Mouse (Mus musculus) midbrain, embryonic 16.5 days (tissue): ENCODE results near the gene Adipor2. TPM values are rescaled to one million over a fixed set of nuclear protein-coding genes. Genes with fewer than 3 reads are reported as not detected.

Source experiments
- ATAC-seq: fragments of 200-750 bp; cut with Nextera tagmentation; 2 replicates; pipeline ENCODE4 v1.8.0; 2017; ENCODE audit warnings: moderate TSS enrichment
- H3K27ac ChIP-seq: fragments of 300-500 bp; sonication (generic); 2 replicates; pipeline ENCODE4 v1.5.1; 2014; ENCODE audit warnings: mild to moderate bottlenecking, low read length, mixed read lengths
- H3K27me3 ChIP-seq: fragments of 300-500 bp; sonication (generic); 2 replicates; pipeline ENCODE4 v1.6.1; 2014; ENCODE audit warnings: low read depth, low read length, mixed read lengths; ENCODE audit not compliant: control insufficient read depth, insufficient read depth
- H3K36me3 ChIP-seq: fragments of 300-500 bp; sonication (generic); 2 replicates; pipeline ENCODE4 v1.6.1; 2014; ENCODE audit warnings: mild to moderate bottlenecking, low read length, moderate library complexity, mixed read lengths; ENCODE audit not compliant: control insufficient read depth, insufficient read depth
- H3K4me1 ChIP-seq: fragments of 300-500 bp; sonication (generic); 2 replicates; pipeline ENCODE4 v1.6.1; 2014; ENCODE audit warnings: mild to moderate bottlenecking, low read length, mixed read lengths; ENCODE audit not compliant: control insufficient read depth, insufficient read depth
- H3K4me2 ChIP-seq: fragments of 300-500 bp; sonication (generic); 2 replicates; pipeline ENCODE4 v1.6.1; 2014; ENCODE audit warnings: mild to moderate bottlenecking, low read length, mixed read lengths
- H3K4me3 ChIP-seq: fragments of 300-500 bp; sonication (generic); 2 replicates; pipeline ENCODE4 v1.5.1; 2014; ENCODE audit warnings: low read depth, mild to moderate bottlenecking, low read length, moderate library complexity, mixed read lengths
- H3K9ac ChIP-seq: fragments of 300-500 bp; sonication (generic); 2 replicates; pipeline ENCODE4 v1.6.1; 2014; ENCODE audit warnings: low read depth, low read length, mixed read lengths
- H3K9me3 ChIP-seq: fragments of 300-500 bp; sonication (generic); replicated peaks from 2 replicates; pipeline ENCODE4 v1.6.1; 2014; ENCODE audit warnings: mild to moderate bottlenecking, low read length, mixed read lengths; ENCODE audit not compliant: control insufficient read depth, poor library complexity, severe bottlenecking
- WGBS: fragments of 180-500 bp; shearing (Covaris S2); extraction: QIAGEN DNeasy Blood & Tissue Kit; methylation state at CpG from one replicate; pipeline ENCODE4 v1.1.7; 2014; 5-methylcytosine and 5-hydroxymethylcytosine counted together
- polyA plus RNA-seq: library from polyadenylated mRNA; unstranded; fragments of >200 nt; fragmentation: Nextera tagmentation; extraction: Ambion mirVana; gene quantifications from 2 replicates; pipeline ENCODE4 v1.2.1, GENCODE M21; 2015

Gene Adipor2
- polyA plus RNA-seq, 1 experiment from 2014 or later: 32.8 TPM

GRCm38 (mm10) chr6:119402976-119403375 is 14.5 kb downstream of the Adipor2 start:
- Histone ChIP-seq H3K9ac (no peak overlapping the region), H3K27ac (no peak overlapping the region), H3K4me1 (no peaks in the 10 kb centered on the region), H3K4me3 (no peak overlapping the region), H3K27me3 (no peaks in the 10 kb centered on the region), H3K36me3 (no peaks in the 10 kb centered on the region), H3K4me2 (no peak overlapping the region), H3K9me3 (no peaks in the 10 kb centered on the region)
- ATAC-seq: no peak
- WGBS: 83% methylated on average over 3 of the region's 3 CpGs

- Histone ChIP-seq H3K4me3 (no peak overlapping the region), H3K4me1 (no peaks in the 10 kb centered on the region), H3K27me3 (no peaks in the 10 kb centered on the region), H3K36me3 (no peaks in the 10 kb centered on the region), H3K27ac (no peak overlapping the region), H3K9ac (no peak overlapping the region), H3K9me3 (no peaks in the 10 kb centered on the region), H3K4me2 (no peak overlapping the region)
- WGBS: 93% methylated on average over 8 of the region's 8 CpGs
- ATAC-seq: no peak
These were observed 15.8 kb downstream of the Adipor2 start for GRCm38 (mm10) chr6:119401545-119402304.

- no peak for ATAC-seq
- Histone ChIP-seq H3K9ac (no peak overlapping the region), H3K4me1 (no peaks in the 10 kb centered on the region), H3K4me2 (no peak overlapping the region), H3K4me3 (no peak overlapping the region), H3K36me3 (no peaks in the 10 kb centered on the region), H3K27ac (no peak overlapping the region), H3K27me3 (no peaks in the 10 kb centered on the region), H3K9me3 (no peaks in the 10 kb centered on the region)
- 93% methylated on average over 3 of the region's 3 CpGs for WGBS
These were observed 16.9 kb downstream of the Adipor2 start for GRCm38 (mm10) chr6:119400649-119401048.

- no peaks in the 10 kb centered on the region for H3K36me3 ChIP-seq
- no peak overlapping the region for H3K27ac ChIP-seq
- H3K9me3 ChIP-seq: no peaks in the 10 kb centered on the region
- no peak overlapping the region for H3K4me2 ChIP-seq
- no peaks in the 10 kb centered on the region for H3K4me1 ChIP-seq
- no peak for ATAC-seq
- WGBS: 86% methylated on average over 3 of the region's 3 CpGs
- no peak overlapping the region for H3K4me3 ChIP-seq
- no peak overlapping the region for H3K9ac ChIP-seq
- H3K27me3 ChIP-seq: no peaks in the 10 kb centered on the region
These were observed 18.1 kb downstream of the Adipor2 start for GRCm38 (mm10) chr6:119399371-119399770.

- no peak overlapping the region for H3K9ac ChIP-seq
- no peaks in the 10 kb centered on the region for H3K36me3 ChIP-seq
- H3K9me3 ChIP-seq: no peaks in the 10 kb centered on the region
- no peaks in the 10 kb centered on the region for H3K4me1 ChIP-seq
- H3K4me3 ChIP-seq: no peak overlapping the region
- H3K27me3 ChIP-seq: no peaks in the 10 kb centered on the region
- ATAC-seq: no peak
- no peak overlapping the region for H3K27ac ChIP-seq
- no peak overlapping the region for H3K4me2 ChIP-seq
- WGBS: 88% methylated on average over 5 of the region's 5 CpGs
These were observed 21.2 kb downstream of the Adipor2 start for GRCm38 (mm10) chr6:119396309-119396634.

GRCm38 (mm10) chr6:119395421-119396308 is 21.8 kb downstream of the Adipor2 start:
- H3K9ac ChIP-seq: no peak overlapping the region
- no peak overlapping the region for H3K4me3 ChIP-seq
- H3K27ac ChIP-seq: no peak overlapping the region
- 88% methylated on average over 14 of the region's 14 CpGs for WGBS
- no peaks in the 10 kb centered on the region for H3K9me3 ChIP-seq
- no peaks in the 10 kb centered on the region for H3K36me3 ChIP-seq
- no peaks in the 10 kb centered on the region for H3K4me1 ChIP-seq
- ATAC-seq: no peak
- no peaks in the 10 kb centered on the region for H3K27me3 ChIP-seq
- H3K4me2 ChIP-seq: no peak overlapping the region

- no peaks in the 10 kb centered on the region for H3K27me3 ChIP-seq
- WGBS: 89% methylated on average over 9 of the region's 9 CpGs
- H3K4me3 ChIP-seq: no peak overlapping the region
- H3K36me3 ChIP-seq: no peaks in the 10 kb centered on the region
- no peak overlapping the region for H3K4me2 ChIP-seq
- no peaks in the 10 kb centered on the region for H3K9me3 ChIP-seq
- H3K9ac ChIP-seq: no peak overlapping the region
- no peak overlapping the region for H3K27ac ChIP-seq
- ATAC-seq: no peak
- H3K4me1 ChIP-seq: peaks cover 5% of the 10 kb centered on the region; the same call in 1 of the 2 replicates
These were observed 24.7 kb downstream of the Adipor2 start for GRCm38 (mm10) chr6:119392836-119393235.

GRCm38 (mm10) chr6:119390728-119391127 is 26.8 kb downstream of the Adipor2 start:
- no peak for ATAC-seq
- Histone ChIP-seq H3K9ac (no peak overlapping the region), H3K9me3 (no peaks in the 10 kb centered on the region), H3K4me1 (peaks cover 17% of the 10 kb centered on the region), H3K36me3 (no peaks in the 10 kb centered on the region), H3K27ac (no peak overlapping the region), H3K27me3 (no peaks in the 10 kb centered on the region), H3K4me3 (no peak overlapping the region), H3K4me2 (no peak overlapping the region)
- 95% methylated on average over 4 of the region's 4 CpGs for WGBS

- ATAC-seq: peak; percentile 52
- WGBS: 10% methylated on average over 10 of the region's 10 CpGs
These were observed 28.4 kb downstream of the Adipor2 start for GRCm38 (mm10) chr6:119389089-119389488.

More at GRCm38 (mm10) chr6:119389089-119389488, 28.4 kb downstream of the Adipor2 start:
- H3K36me3 ChIP-seq: no peaks in the 10 kb centered on the region
- H3K4me2 ChIP-seq: peak overlapping the region; percentile 49
- no peaks in the 10 kb centered on the region for H3K9me3 ChIP-seq
- peak overlapping the region; percentile 71 for H3K9ac ChIP-seq
- H3K27me3 ChIP-seq: no peaks in the 10 kb centered on the region
- H3K4me1 ChIP-seq: peaks cover 17% of the 10 kb centered on the region
- H3K4me3 ChIP-seq: peak overlapping the region; percentile 83
- peak overlapping the region; percentile 76 for H3K27ac ChIP-seq
